Mouse (Mus musculus) kidney, postnatal 25 days (tissue): ENCODE measurements at regions not wholly inside any gene's neighbourhood (a gene's known extent, or its start where the extent isn't known, plus 50 kb on each side); places are given as distances from the start of the nearest gene placed in this dataset.
A peak's percentile ranks its signal among the peaks of the same experiment; 100 is the strongest.

Experiments
- DNase-seq, 2 experiments: peaks; one replicate each; pipeline ENCODE4 v3.0.0; 2021; ENCODE audit warnings: mixed read lengths in 2 of 2

DNA sequence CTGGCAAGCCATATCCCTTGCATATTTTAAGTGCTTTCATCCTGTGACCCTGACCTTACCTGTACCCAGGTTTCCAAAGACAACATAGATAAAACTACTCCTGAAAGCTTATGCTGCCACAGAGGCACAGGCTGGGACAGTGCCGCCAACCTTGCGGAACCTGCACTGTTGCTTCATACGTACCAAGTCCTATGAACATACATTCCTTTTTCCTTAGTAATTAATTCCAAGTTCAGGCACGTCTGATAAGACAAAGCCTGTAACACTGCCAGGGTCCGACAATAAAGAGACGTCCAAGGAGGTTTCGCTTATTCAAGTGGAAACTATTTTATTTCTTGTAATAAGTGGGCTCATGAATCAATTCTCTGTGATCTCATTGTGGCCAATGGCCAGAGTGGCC lies 70.2 kb upstream of the Pbx1 start:
- DNase-seq = peak in 1 of 2 experiments; percentile 8

DNA sequence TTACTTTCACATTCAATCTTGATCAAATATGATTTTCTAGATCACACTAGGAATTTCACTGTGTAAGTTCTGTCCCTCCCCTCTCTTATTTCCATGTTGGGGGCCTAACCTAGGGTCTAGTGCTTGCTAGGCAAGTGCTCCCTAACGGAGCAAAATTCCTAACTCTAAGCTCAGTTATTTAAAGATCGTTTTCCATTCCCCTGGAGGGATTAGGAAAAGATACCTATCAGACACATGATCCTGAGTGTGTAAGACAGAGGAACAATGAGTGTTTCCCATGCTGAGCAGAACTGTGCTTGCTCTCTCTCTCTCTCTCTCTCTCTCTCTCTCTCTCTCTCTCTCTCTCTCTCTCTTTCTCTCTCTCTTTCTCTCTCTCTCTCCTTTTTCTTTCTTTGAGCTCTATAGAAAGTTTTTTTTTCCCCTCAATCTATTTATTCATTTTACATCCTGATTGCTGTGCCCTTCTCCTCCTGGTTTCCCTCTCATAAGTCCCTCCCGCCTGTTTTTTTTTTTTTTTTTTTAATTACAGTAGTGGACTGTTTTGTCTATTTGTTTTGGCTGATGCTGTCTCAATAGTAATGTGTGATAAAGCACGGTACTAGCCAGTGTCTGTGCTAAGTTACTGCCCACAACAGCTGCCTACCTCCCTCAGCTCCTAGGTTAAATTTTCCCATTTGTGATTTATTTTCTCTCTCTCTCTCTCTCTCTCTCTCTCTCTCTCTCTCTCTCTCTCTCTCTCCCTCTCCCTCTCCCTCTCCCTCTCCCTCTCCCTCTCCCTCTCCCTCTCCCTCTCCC lies 69.5 kb upstream of the Pbx1 start:
- no peak for DNase-seq

- DNase-seq = peak; percentile 41 to 58
Observed at GRCm38 (mm10) chr1:168497801-168498200, 65.7 kb upstream of the Pbx1 start.

GRCm38 (mm10) chr1:168495687-168496527 lies 63.8 kb upstream of the Pbx1 start:
- DNase-seq = no peak

GRCm38 (mm10) chr1:168487492-168487891 lies 55.4 kb upstream of the Pbx1 start:
- no peak for DNase-seq

DNA sequence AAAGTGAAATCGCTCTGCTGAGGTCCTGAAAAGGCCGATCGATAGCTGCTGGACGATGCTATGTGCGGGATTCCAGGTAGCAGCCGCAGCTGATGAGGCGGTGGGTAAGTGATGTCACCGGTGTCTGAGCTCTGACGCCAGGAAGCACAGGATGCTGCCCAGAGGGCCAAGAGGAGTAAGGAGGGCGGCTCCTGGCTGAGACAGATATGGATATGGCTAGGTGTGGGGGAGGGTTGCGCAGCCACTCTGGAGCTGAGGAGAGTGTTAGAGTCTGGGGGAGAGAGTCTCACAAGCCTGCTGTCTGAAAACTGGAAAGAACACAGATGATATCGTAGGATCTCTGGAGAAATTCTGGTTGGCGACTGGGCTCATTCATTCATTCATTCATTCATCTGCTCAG lies 51.6 kb upstream of the Pbx1 start:
- no peak for DNase-seq
